Mouse (Mus musculus) ES-E14 (cell line): Measurements from ENCODE around the gene Nxph3.

Experiments used
- CHD2 ChIP-seq: IDR thresholded peaks from 2 replicates; pipeline ENCODE4 v1.6.1; 2014; ENCODE audit warnings: mild to moderate bottlenecking, low read depth, low read length, inconsistent platforms
- HCFC1 ChIP-seq: IDR thresholded peaks from 2 replicates; pipeline ENCODE4 v1.6.1; 2012; ENCODE audit warnings: low read length, inconsistent platforms, borderline replicate concordance; ENCODE audit not compliant: insufficient read depth
- MAFK ChIP-seq: IDR thresholded peaks from 2 replicates; pipeline ENCODE4 v1.6.1; 2014; ENCODE audit warnings: mild to moderate bottlenecking, low read depth, low read length, inconsistent platforms; ENCODE audit not compliant: insufficient read depth
- ZC3H11A ChIP-seq: IDR thresholded peaks from 2 replicates; pipeline ENCODE4 v1.6.1; 2012; ENCODE audit warnings: low read depth, mild to moderate bottlenecking, inconsistent platforms, low read length, borderline replicate concordance
- ZNF384 ChIP-seq: IDR thresholded peaks from 2 replicates; pipeline ENCODE4 v1.6.1; 2012; ENCODE audit warnings: low read depth, low read length, inconsistent platforms

DNA sequence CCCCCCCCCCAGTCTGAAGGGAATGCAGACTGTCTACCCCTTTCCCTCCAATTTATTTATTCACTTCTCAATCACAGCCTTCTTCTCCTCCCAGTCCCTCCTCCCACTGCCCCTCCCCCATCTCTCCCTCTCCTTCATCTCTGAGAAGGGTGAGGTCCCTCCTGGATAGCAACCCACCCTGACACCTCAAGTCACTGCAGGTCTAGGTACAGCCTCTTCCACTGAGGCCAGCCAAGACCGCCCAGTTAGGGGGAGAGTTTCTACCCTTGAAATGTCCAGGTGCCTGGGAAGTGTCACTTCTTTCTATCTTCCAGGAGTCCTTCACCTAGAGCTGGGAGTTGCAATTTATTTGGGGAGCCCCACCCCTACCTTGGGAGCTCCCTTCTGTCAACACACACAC is 2.5 kb downstream of the Nxph3 start:
- TF ChIP-seq MAFK = no peak
- no peak for TF ChIP-seq CHD2
- no peak for TF ChIP-seq HCFC1
- no peak for TF ChIP-seq ZC3H11A
- no peak for TF ChIP-seq ZNF384
